Mouse (Mus musculus) heart, embryonic 15.5 days (tissue): Measurements from ENCODE around the gene Chrnd. TPM values are rescaled to one million over a fixed set of nuclear protein-coding genes. Genes with fewer than 3 reads are reported as not detected.

Experiments
- ATAC-seq: fragments of 200-750 bp; cut with Nextera tagmentation; replicated peaks from 2 replicates; pipeline ENCODE4 v1.8.0; 2017; ENCODE audit warnings: low read depth, moderate TSS enrichment; ENCODE audit not compliant: insufficient number of reproducible peaks, insufficient read depth, low FRiP score
- H3K27ac ChIP-seq: fragments of 300-500 bp; sonication (generic); 2 replicates; pipeline ENCODE4 v1.5.1; 2015; ENCODE audit warnings: mild to moderate bottlenecking, inconsistent platforms
- H3K27me3 ChIP-seq: fragments of 300-500 bp; sonication (generic); 2 replicates; pipeline ENCODE4 v1.6.1; 2015; ENCODE audit warnings: inconsistent platforms
- H3K36me3 ChIP-seq: fragments of 300-500 bp; sonication (generic); 2 replicates; pipeline ENCODE4 v1.6.1; 2015; ENCODE audit warnings: mild to moderate bottlenecking, inconsistent platforms
- H3K4me1 ChIP-seq: fragments of 300-500 bp; sonication (generic); replicated peaks from 2 replicates; pipeline ENCODE4 v1.6.1; 2015; ENCODE audit warnings: inconsistent platforms
- H3K4me2 ChIP-seq: fragments of 300-500 bp; sonication (generic); 2 replicates; pipeline ENCODE4 v1.6.1; 2015; ENCODE audit warnings: inconsistent platforms, mild to moderate bottlenecking, moderate library complexity
- H3K4me3 ChIP-seq: fragments of 300-500 bp; sonication (generic); 2 replicates; pipeline ENCODE4 v1.5.1; 2015; ENCODE audit warnings: mild to moderate bottlenecking, inconsistent platforms
- H3K9ac ChIP-seq: fragments of 300-500 bp; sonication (generic); 2 replicates; pipeline ENCODE4 v1.6.1; 2015; ENCODE audit warnings: mild to moderate bottlenecking, inconsistent platforms
- H3K9me3 ChIP-seq: fragments of 300-500 bp; sonication (generic); replicated peaks from 2 replicates; pipeline ENCODE4 v1.6.1; 2016; ENCODE audit warnings: inconsistent platforms
- WGBS: fragments of 180-500 bp; shearing (Covaris S2); methylation state at CpG from one replicate; pipeline ENCODE4 v1.1.7; 2015; ENCODE audit warnings: mixed read lengths; 5-methylcytosine and 5-hydroxymethylcytosine counted together
- polyA plus RNA-seq: library from polyadenylated mRNA; unstranded; fragments of >200 nt; fragmentation: Nextera tagmentation; extraction: Ambion mirVana; gene quantifications from 2 replicates; pipeline ENCODE4 v1.2.1, GENCODE M21; 2015

Chrnd gene
- polyA plus RNA-seq, result not detected in 2 replicates

GRCm38 (mm10) chr1:87190429-87190828, at the start of gene Chrnd:
Chrnd (plus strand) TSS chr1:87190607.
- 31% methylated on average over 4 of the region's 4 CpGs for WGBS
- ATAC-seq, result no peak

GRCm38 (mm10) chr1:87141550-87141949, 48.9 kb upstream of the Chrnd start:
- Histone ChIP-seq H3K27me3 (peaks cover 19% of the 10 kb centered on the region), H3K27ac (no peak overlapping the region), H3K9ac (no peak overlapping the region), H3K36me3 (no peaks in the 10 kb centered on the region), H3K4me1 (no peaks in the 10 kb centered on the region), H3K4me3 (no peak overlapping the region), H3K9me3 (no peaks in the 10 kb centered on the region), H3K4me2 (no peak overlapping the region)
- 79% methylated on average over 4 of the region's 4 CpGs for whole genome bisulfite sequencing
- no peak for ATAC-seq

More at GRCm38 (mm10) chr1:87190429-87190828, at the start of gene Chrnd:
- Histone ChIP-seq H3K4me2 (no peak within 1 kb of the TSS), H3K27ac (no peak within 1 kb of the TSS), H3K4me3 (no peak within 1 kb of the TSS), H3K4me1 (peaks cover 13% of the 10 kb centered on the region), H3K9ac (no peak within 1 kb of the TSS), H3K36me3 (no peaks in the 10 kb centered on the region), H3K9me3 (no peaks in the 10 kb centered on the region), H3K27me3 (peaks cover 59% of the 10 kb centered on the region)

GRCm38 (mm10) chr1:87142456-87142855, 48.0 kb upstream of the Chrnd start:
- Histone ChIP-seq H3K27me3 (peaks cover 23% of the 10 kb centered on the region), H3K36me3 (no peaks in the 10 kb centered on the region), H3K4me2 (no peak overlapping the region), H3K4me3 (no peak overlapping the region), H3K27ac (no peak overlapping the region), H3K9me3 (no peaks in the 10 kb centered on the region), H3K9ac (no peak overlapping the region), H3K4me1 (no peaks in the 10 kb centered on the region)
- ATAC-seq, result no peak
- 69% methylated on average over 9 of the region's 9 CpGs for WGBS

- Histone ChIP-seq H3K4me3 (no peak overlapping the region), H3K9ac (no peak overlapping the region), H3K4me2 (no peak overlapping the region), H3K27ac (no peak overlapping the region), H3K27me3 (peaks cover 26% of the 10 kb centered on the region), H3K4me1 (no peaks in the 10 kb centered on the region), H3K9me3 (no peaks in the 10 kb centered on the region), H3K36me3 (no peaks in the 10 kb centered on the region)
- 72% methylated on average over 10 of the region's 10 CpGs for WGBS
- ATAC-seq, result no peak
Observed at GRCm38 (mm10) chr1:87143141-87143540, 47.3 kb upstream of the Chrnd start.

GRCm38 (mm10) chr1:87149422-87149821, 41.0 kb upstream of the Chrnd start:
- H3K36me3 ChIP-seq, result no peaks in the 10 kb centered on the region
- no peak overlapping the region for H3K27ac ChIP-seq
- H3K9me3 ChIP-seq, result no peaks in the 10 kb centered on the region
- peaks cover 9% of the 10 kb centered on the region for H3K4me1 ChIP-seq
- no peak overlapping the region for H3K9ac ChIP-seq
- WGBS, result 28% methylated on average over 13 of the region's 13 CpGs
- H3K4me3 ChIP-seq, result no peak overlapping the region
- no peak overlapping the region for H3K4me2 ChIP-seq
- H3K27me3 ChIP-seq, result peaks cover 81% of the 10 kb centered on the region
- no peak for ATAC-seq

- no peak for ATAC-seq
- no peak overlapping the region for H3K27ac ChIP-seq
- no peak overlapping the region for H3K4me3 ChIP-seq
- no peaks in the 10 kb centered on the region for H3K36me3 ChIP-seq
- WGBS, result 75% methylated on average over 6 of the region's 6 CpGs
- H3K4me1 ChIP-seq, result peaks cover 24% of the 10 kb centered on the region
- H3K9me3 ChIP-seq, result no peaks in the 10 kb centered on the region
- peaks cover 86% of the 10 kb centered on the region for H3K27me3 ChIP-seq
- H3K4me2 ChIP-seq, result no peak overlapping the region
- no peak overlapping the region for H3K9ac ChIP-seq
Observed at GRCm38 (mm10) chr1:87151286-87151685, 39.1 kb upstream of the Chrnd start.

GRCm38 (mm10) chr1:87153776-87154500, 36.5 kb upstream of the Chrnd start:
- H3K4me1 ChIP-seq, result peaks cover 24% of the 10 kb centered on the region
- WGBS, result 2% methylated on average over 72 of the region's 72 CpGs
- H3K36me3 ChIP-seq, result no peaks in the 10 kb centered on the region
- peak overlapping the region; percentile 64 for H3K4me2 ChIP-seq
- peak overlapping the region; percentile 43 for H3K4me3 ChIP-seq
- no peaks in the 10 kb centered on the region for H3K9me3 ChIP-seq
- H3K27me3 ChIP-seq, result peaks cover 100% of the 10 kb centered on the region
- no peak overlapping the region for H3K9ac ChIP-seq
- no peak overlapping the region for H3K27ac ChIP-seq
- no peak for ATAC-seq

GRCm38 (mm10) chr1:87154501-87155120, 35.8 kb upstream of the Chrnd start:
- no peak overlapping the region for H3K27ac ChIP-seq
- peak overlapping the region; percentile 43 for H3K4me3 ChIP-seq
- H3K4me2 ChIP-seq, result peak overlapping the region; percentile 64
- H3K9me3 ChIP-seq, result no peaks in the 10 kb centered on the region
- no peak for ATAC-seq
- no peak overlapping the region for H3K9ac ChIP-seq
- 2% methylated on average over 58 of the region's 58 CpGs for WGBS
- H3K36me3 ChIP-seq, result no peaks in the 10 kb centered on the region
- H3K4me1 ChIP-seq, result peaks cover 24% of the 10 kb centered on the region
- H3K27me3 ChIP-seq, result peaks cover 99% of the 10 kb centered on the region

- Histone ChIP-seq H3K27me3 (peaks cover 97% of the 10 kb centered on the region), H3K4me2 (peak overlapping the region; percentile 70), H3K9me3 (no peaks in the 10 kb centered on the region), H3K4me1 (peaks cover 24% of the 10 kb centered on the region), H3K27ac (no peak overlapping the region), H3K9ac (no peak overlapping the region), H3K4me3 (peak overlapping the region; percentile 43), H3K36me3 (no peaks in the 10 kb centered on the region)
- 2% methylated on average over 40 of the region's 56 CpGs for WGBS
- no peak; the same call in 1 of the 2 replicates for ATAC-seq
Observed at GRCm38 (mm10) chr1:87155531-87156198, 34.7 kb upstream of the Chrnd start.

- peaks cover 96% of the 10 kb centered on the region for H3K27me3 ChIP-seq
- H3K9ac ChIP-seq, result no peak within 1 kb of the TSS
- peak within 1 kb of the TSS; percentile 43 for H3K4me3 ChIP-seq
- no peaks in the 10 kb centered on the region for H3K9me3 ChIP-seq
- no peaks in the 10 kb centered on the region for H3K36me3 ChIP-seq
- 3% methylated on average over 11 of the region's 12 CpGs for WGBS
- no peak within 1 kb of the TSS for H3K27ac ChIP-seq
- H3K4me1 ChIP-seq, result peaks cover 24% of the 10 kb centered on the region
- no peak for ATAC-seq
- peak within 1 kb of the TSS; percentile 70 for H3K4me2 ChIP-seq
Observed at GRCm38 (mm10) chr1:87156199-87156587, 34.2 kb upstream of the Chrnd start, which contains the start of gene Ecel1. Ecel1 (minus strand) TSS chr1:87156521.

GRCm38 (mm10) chr1:87159396-87159795, 31.0 kb upstream of the Chrnd start:
- Histone ChIP-seq H3K36me3 (no peaks in the 10 kb centered on the region), H3K27me3 (peaks cover 96% of the 10 kb centered on the region), H3K9ac (no peak overlapping the region), H3K4me2 (no peak overlapping the region), H3K27ac (no peak overlapping the region), H3K4me1 (peaks cover 15% of the 10 kb centered on the region), H3K4me3 (no peak overlapping the region), H3K9me3 (no peaks in the 10 kb centered on the region)
- ATAC-seq, result no peak
- WGBS, result 72% methylated on average over 3 of the region's 3 CpGs
